Mouse (Mus musculus): ENCODE results near the gene Ncln.

The Ncln gene

DNA sequence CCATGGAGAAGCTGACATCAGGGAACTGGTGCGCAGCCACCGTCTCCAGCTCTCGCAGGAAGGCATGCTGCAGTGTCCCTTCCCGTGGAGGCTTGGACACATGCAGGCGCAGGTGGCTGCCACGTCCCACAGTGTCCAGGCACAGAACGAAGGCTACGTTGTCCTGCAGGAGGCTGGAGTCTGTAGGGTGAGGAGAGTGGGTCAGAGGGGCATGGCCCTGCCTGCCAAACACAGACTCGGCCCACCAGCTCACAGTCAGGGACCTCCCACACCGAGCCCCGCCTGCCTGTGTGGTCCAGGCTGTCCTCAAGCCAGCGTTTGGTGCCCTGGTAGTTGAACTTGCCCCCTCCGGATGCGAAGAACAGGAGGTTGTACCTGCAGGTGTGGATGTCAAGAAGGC is 6.3 kb downstream of the Ncln start:
- no peak for DNase-seq (ENCODE audit: low spot score in 2 of 2)

GRCm38 (mm10) chr10:81488081-81488480 is 8.1 kb downstream of the Ncln start:
- no peak for DNase-seq (ENCODE audit: low spot score in 2 of 2)

- no peak for DNase-seq (ENCODE audit: low spot score in 2 of 2)
These were observed 9.7 kb downstream of the Ncln start for GRCm38 (mm10) chr10:81486496-81486895.

GRCm38 (mm10) chr10:81485479-81486018 is 10.6 kb downstream of the Ncln start:
- no peak for DNase-seq (ENCODE audit: low spot score in 2 of 2)

GRCm38 (mm10) chr10:81485060-81485449 is 11.1 kb downstream of the Ncln start:
- peak in 1 of 2 experiments; percentile 43 for DNase-seq (ENCODE audit: low spot score in 2 of 2)

- no peak for DNase-seq (ENCODE audit: low spot score in 2 of 2)
These were observed 11.6 kb downstream of the Ncln start for GRCm38 (mm10) chr10:81484441-81485059.

- DNase-seq (ENCODE audit: low spot score in 2 of 2): peak in 1 of 2 experiments; percentile 36
These were observed 12.2 kb downstream of the Ncln start for GRCm38 (mm10) chr10:81483983-81484382.

DNA sequence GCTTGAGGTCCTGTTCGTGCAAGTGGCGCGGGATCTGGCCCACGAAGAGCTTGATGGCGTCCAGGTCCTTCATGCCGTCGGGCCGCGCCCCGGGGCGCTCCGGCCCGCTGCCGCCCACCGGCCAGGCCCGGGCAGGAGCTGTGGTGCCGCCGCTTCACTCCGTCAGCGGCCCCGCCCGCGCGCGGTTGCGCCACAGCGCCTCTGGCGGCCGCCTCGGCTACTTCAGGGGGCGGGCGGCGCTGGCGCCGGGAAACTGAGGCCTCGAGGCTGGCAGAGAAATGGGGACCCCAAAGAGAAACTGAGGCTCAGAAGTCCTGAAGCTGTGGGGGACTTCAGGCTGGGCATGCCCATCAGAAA is 13.7 kb downstream of the Ncln start, which contains the start of gene Celf5:
Gene Celf5, minus strand, starts transcription at position 177 of the 357 bp plus-strand sequence.
- DNase-seq (ENCODE audit: low spot score in 2 of 2): peak in 1 of 2 experiments; percentile 59

GRCm38 (mm10) chr10:81481605-81482532 is 14.3 kb downstream of the Ncln start:
- no peak for DNase-seq (ENCODE audit: low spot score in 2 of 2)

GRCm38 (mm10) chr10:81474461-81474860 is 21.7 kb downstream of the Ncln start:
- no peak for DNase-seq (ENCODE audit: low spot score in 2 of 2)

DNA sequence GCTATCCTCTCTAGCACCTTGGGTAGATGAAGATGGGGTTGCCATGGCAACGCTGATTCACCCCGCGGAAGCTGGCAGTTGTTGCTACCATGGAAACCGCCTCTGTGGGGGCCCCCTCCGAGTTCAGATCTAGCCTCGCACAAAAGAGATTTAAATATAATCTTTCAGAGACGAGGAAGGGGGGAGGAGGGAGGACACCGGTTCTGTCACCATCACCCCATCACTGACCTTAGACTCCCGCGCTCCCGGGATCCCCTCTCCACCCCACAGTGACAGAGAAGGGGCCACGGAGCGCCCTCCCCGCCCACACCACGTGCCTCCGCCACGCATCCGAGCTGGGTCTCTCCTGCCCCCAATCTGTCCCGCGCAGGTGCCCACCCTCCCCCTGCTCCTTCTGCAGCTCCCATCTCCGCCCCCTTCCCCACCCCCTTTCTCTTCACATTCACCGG is 23.2 kb downstream of the Ncln start:
- peak; percentile 60 to 62 for DNase-seq (ENCODE audit: low spot score in 2 of 2)

DNA sequence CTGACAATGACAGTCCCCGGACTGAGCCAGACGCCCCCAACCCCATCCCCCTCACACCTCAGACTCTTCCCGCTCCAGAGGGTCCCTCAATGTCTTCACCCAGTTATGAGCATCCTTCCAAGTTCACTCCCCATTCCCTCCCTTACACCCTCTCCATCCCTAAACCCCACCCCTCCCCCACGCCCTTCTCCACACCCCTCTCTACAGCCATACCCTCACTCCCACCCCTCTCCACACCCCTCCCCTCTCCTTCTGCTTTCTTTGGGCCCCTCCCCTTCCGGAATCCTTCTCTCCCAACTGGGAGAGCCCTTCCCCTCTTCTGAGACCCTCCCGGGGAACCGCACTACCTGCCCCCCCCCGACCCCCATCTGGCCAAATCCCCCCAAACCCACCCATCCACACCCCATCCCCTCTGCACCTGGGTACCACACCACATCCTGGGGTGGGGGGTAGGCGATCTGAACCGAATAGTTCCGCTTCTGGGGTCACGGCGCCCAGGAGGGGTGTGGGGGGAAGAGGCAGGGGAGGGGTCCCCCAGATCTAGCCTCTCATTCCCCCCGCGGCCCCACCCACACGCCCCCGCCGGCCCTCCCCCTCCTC is 23.7 kb downstream of the Ncln start:
- DNase-seq (ENCODE audit: low spot score in 2 of 2): no peak

DNA sequence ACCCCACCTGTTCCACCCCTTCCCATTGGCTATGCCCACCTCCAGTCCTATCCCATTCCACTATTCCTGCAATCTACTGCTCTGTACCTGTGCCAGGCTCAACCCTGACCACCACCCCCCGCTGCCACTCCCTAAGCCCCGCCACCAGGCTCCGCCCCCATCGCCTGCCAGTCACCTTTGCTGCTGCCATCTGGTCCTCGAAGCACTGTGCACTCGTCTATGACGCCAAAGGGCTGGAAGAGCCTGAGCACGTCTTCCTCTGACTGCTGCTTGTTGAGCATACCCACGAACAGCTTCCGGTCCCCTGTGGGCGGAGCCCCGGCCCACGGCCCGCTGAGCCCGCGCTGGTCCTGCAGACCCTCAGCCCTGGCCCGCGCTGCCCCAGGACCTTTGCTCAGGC is 25.7 kb downstream of the Ncln start:
- DNase-seq (ENCODE audit: low spot score in 2 of 2): peak; percentile 34 to 37

DNA sequence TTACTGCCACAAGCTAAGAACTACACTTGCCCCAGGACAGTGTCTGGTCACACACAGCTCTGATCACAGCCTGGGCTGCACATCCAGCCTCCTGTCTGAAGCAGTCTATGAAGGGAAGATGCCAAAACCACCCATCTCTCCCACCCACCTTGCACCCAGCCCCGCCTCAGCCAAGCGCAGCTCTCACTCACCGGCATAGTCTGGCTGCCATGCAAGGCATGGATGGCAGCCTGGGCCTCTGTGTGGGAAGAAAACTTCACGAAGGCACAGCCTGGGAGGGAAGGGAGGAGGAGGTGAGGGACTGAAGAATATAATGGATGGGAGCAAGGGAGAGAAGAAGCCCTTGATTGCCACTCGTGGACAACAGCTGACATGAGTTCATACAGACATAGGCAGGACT is 26.9 kb downstream of the Ncln start:
- DNase-seq (ENCODE audit: low spot score in 2 of 2): no peak

GRCm38 (mm10) chr10:81467670-81468235 is 28.4 kb downstream of the Ncln start:
- no peak for DNase-seq (ENCODE audit: low spot score in 2 of 2)

- DNase-seq (ENCODE audit: low spot score in 2 of 2): no peak
These were observed 29.3 kb downstream of the Ncln start for GRCm38 (mm10) chr10:81466881-81467280.

GRCm38 (mm10) chr10:81466066-81466465 is 30.1 kb downstream of the Ncln start:
- DNase-seq (ENCODE audit: low spot score in 2 of 2): no peak

- peak in 1 of 2 experiments; percentile 2 for DNase-seq (ENCODE audit: low spot score in 2 of 2)
These were observed 30.9 kb downstream of the Ncln start for GRCm38 (mm10) chr10:81465265-81465645.

GRCm38 (mm10) chr10:81464405-81465264 is 31.6 kb downstream of the Ncln start:
- peak in 1 of 2 experiments; percentile 2 for DNase-seq (ENCODE audit: low spot score in 2 of 2)

GRCm38 (mm10) chr10:81463531-81463930 is 32.7 kb downstream of the Ncln start:
- peak in 1 of 2 experiments; percentile 2 for DNase-seq (ENCODE audit: low spot score in 2 of 2)

- DNase-seq (ENCODE audit: low spot score in 2 of 2): peak in 1 of 2 experiments; percentile 1
These were observed 33.3 kb downstream of the Ncln start for GRCm38 (mm10) chr10:81462917-81463316.

Measured in thymus, postnatal 10 days (tissue).